Mouse (Mus musculus) kidney, adult 2 months (tissue): ENCODE data around the gene Acat3.
"Not testable (repeated sequence)": the region's sequence is repeated elsewhere in the genome, so short reads cannot be mapped to it uniquely, and the experiment has no call there.

Experiments
- CTCF ChIP-seq: fragments of 200-500 bp; conservative IDR thresholded peaks from 2 replicates; pipeline ENCODE4 v1.5.1; 2011; ENCODE audit warnings: low read depth, mild to moderate bottlenecking, control low read depth, low read length, moderate library complexity, mixed read lengths; ENCODE audit not compliant: insufficient read depth, insufficient read length
- POLR2A ChIP-seq: fragments of 200-500 bp; IDR thresholded peaks from one replicate; pipeline ENCODE4 v1.6.1; 2011; ENCODE audit warnings: low read depth, low read length, control low read depth

DNA sequence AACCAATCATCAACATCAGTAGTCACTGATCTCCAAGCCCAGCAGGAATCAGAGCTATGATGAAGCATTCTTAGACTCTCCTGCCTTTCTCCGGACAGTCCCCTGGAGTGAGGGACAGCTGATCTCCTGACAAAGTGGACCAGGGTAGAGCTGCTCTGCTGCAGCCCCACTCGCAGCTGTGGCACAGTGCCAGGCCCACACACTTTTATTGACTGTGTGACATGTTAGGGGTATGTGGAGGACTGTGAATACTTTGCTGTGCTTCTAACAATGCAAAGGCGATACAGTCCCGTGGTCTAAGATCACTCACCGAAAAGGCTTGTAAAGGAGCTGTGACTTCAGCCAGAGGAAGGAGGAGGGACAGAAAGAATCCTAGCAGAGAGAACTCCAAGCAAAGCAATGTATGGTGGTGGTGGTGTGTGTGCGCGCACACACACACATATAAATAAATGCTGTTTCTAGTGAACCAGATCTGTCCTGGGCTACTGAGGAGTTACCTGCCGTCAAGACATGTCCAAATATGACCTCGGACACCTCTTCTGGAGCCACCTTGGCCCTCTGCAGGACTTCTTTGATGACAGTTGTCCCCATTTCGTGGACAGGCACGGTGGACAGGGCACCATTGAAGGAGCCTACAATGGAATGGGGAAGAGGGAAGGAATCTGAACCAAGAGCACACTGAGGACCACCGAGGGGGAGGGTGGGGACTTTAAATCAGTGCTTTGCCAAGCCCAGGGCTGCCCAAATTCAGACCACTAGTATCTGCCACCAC is 837 bp downstream of the Acat3 start:
- not testable (repeated sequence) for TF ChIP-seq POLR2A, CTCF
